Comparison of ENCODE assay signal across 9 mouse cellular contexts in genomic region chr14:31194891-31195513, GRCm38 (mm10). TPM values are rescaled to one million over a fixed set of nuclear protein-coding genes. Genes with fewer than 3 reads are reported as not detected.
DNase-seq lines count a peak whose midpoint lies in the region; ATAC-seq lines count a peak whose summit lies in the region.
"Had no signal": no experiment of that assay in that cellular context is flagged by ENCODE, and none has a peak within 500 bp of the region (broad histone marks: within the 10 kb centered on the region; RNA-seq: fewer than 3 reads in every experiment).

No protein-coding gene starts in this region.

- DNase-seq in embryonic facial prominence, embryonic 10.5 days (ENCODE audit: low spot score): no peak
- DNase-seq in adrenal gland, postnatal 14 days: peak; percentile 89
- peak; percentile 86 for DNase-seq in gastrocnemius, postnatal 25 days
- DNase-seq in kidney, adult 8-10 months: peak; percentile 64 to 74
- DNase-seq in retina, embryonic 14.5 days (ENCODE audit: low spot score): no peak
- DNase-seq in embryo, embryonic 9.5 days (ENCODE audit: extremely low spot score): no peak

- peaks cover 16% of the 10 kb centered on the region for H3K4me1 ChIP-seq in embryonic facial prominence, embryonic 15.5 days
- no peaks in the 10 kb centered on the region for H3K4me1 ChIP-seq in embryonic facial prominence, embryonic 10.5 days

- no peak overlapping the region for H3K9ac ChIP-seq in embryonic facial prominence, embryonic 15.5 days
- H3K9ac ChIP-seq: embryonic facial prominence, embryonic 13.5 days had no signal

- no peak overlapping the region for H3K4me2 ChIP-seq in embryonic facial prominence, embryonic 15.5 days (replicated peaks)
- H3K4me2 ChIP-seq: embryonic facial prominence, embryonic 13.5 days had no signal

- peak overlapping the region; percentile 63; the same call in 1 of the 2 replicates for H3K27ac ChIP-seq in embryonic facial prominence, embryonic 15.5 days (replicated peaks)
- H3K27ac ChIP-seq in embryonic facial prominence, embryonic 10.5 days (replicated peaks): no peak overlapping the region; the same call in 1 of the 2 replicates
- H3K27ac ChIP-seq: embryonic facial prominence, embryonic 13.5 days had no signal

- H3K9me3 ChIP-seq in embryonic facial prominence, embryonic 15.5 days (replicated peaks): no peaks in the 10 kb centered on the region
- H3K9me3 ChIP-seq in embryonic facial prominence, embryonic 10.5 days: no peaks in the 10 kb centered on the region
- H3K9me3 ChIP-seq: embryonic facial prominence, embryonic 13.5 days had no signal

- H3K27me3 ChIP-seq in embryonic facial prominence, embryonic 15.5 days: no peaks in the 10 kb centered on the region
- no peaks in the 10 kb centered on the region for H3K27me3 ChIP-seq in embryonic facial prominence, embryonic 10.5 days (replicated peaks; ENCODE audit: low read depth, poor library complexity, severe bottlenecking)
- H3K27me3 ChIP-seq: embryonic facial prominence, embryonic 13.5 days had no signal

- H3K4me3 ChIP-seq in embryonic facial prominence, embryonic 15.5 days (replicated peaks): no peak overlapping the region
- no peak overlapping the region for H3K4me3 ChIP-seq in embryonic facial prominence, embryonic 10.5 days
- H3K4me3 ChIP-seq: embryonic facial prominence, embryonic 13.5 days had no signal

- WGBS in embryonic facial prominence, embryonic 15.5 days: 66% methylated on average over 14 of the region's 14 CpGs
- WGBS in embryonic facial prominence, embryonic 10.5 days: 88% methylated on average over 14 of the region's 14 CpGs

- H3K36me3 ChIP-seq in embryonic facial prominence, embryonic 15.5 days: peaks cover 83% of the 10 kb centered on the region
- peaks cover 100% of the 10 kb centered on the region for H3K36me3 ChIP-seq in embryonic facial prominence, embryonic 10.5 days (replicated peaks)

- no peak for ATAC-seq in embryonic facial prominence, embryonic 15.5 days (ENCODE audit: insufficient number of reproducible peaks, low FRiP score, low TSS enrichment, low read depth)
- peak; percentile 57 for ATAC-seq in megakaryocyte, adult 5-6 weeks (ENCODE audit: poor library complexity, severe bottlenecking)

RNA-seq across cellular contexts. Expression of gene Tnnc1, which starts 13.1 kb away (rescaled TPM):
- 267 and 372 TPM in 2 replicates for polyA plus RNA-seq in embryonic facial prominence, embryonic 15.5 days (2015; fragmentation: Nextera tagmentation; extraction: Ambion mirVana)
- polyA plus RNA-seq in embryonic facial prominence, embryonic 10.5 days (2016; fragmentation: Nextera tagmentation; extraction: Ambion mirVana): 3.0 and 6.2 TPM in 2 replicates
- total RNA-seq in adrenal gland, postnatal 14 days (2021): 0.67 and 1.3 TPM in 2 replicates
- total RNA-seq in gastrocnemius, postnatal 25 days (2021): 100 to 1,000 TPM; 137 to 627 TPM
- total RNA-seq in megakaryocyte, adult 5-6 weeks (2015): 0.71 TPM in 1 of 2 replicates, not detected in the other
- total RNA-seq in megakaryocyte, adult 5-6 weeks (2017): not detected in 2 replicates

RNA-seq across cellular contexts. Expression of gene Nisch, which starts 21.7 kb away (rescaled TPM):
- 394 and 407 TPM in 2 replicates for polyA plus RNA-seq in embryonic facial prominence, embryonic 15.5 days (2015; fragmentation: Nextera tagmentation; extraction: Ambion mirVana)
- 476 and 493 TPM in 2 replicates for polyA plus RNA-seq in embryonic facial prominence, embryonic 10.5 days (2016; fragmentation: Nextera tagmentation; extraction: Ambion mirVana)
- total RNA-seq in adrenal gland, postnatal 14 days (2021): 269 and 295 TPM in 2 replicates
- total RNA-seq in gastrocnemius, postnatal 25 days (2021): 10 to 100 TPM; 63.7 to 67.7 TPM
- 74.8 and 95.0 TPM in 2 replicates for total RNA-seq in megakaryocyte, adult 5-6 weeks (2015)
- 65.6 and 79.0 TPM in 2 replicates for total RNA-seq in megakaryocyte, adult 5-6 weeks (2017)

RNA-seq across cellular contexts. Expression of gene Sema3g, which starts 22.7 kb away (rescaled TPM):
- polyA plus RNA-seq in embryonic facial prominence, embryonic 15.5 days (2015; fragmentation: Nextera tagmentation; extraction: Ambion mirVana): 1.3 and 1.8 TPM in 2 replicates
- 0.76 and 0.79 TPM in 2 replicates for polyA plus RNA-seq in embryonic facial prominence, embryonic 10.5 days (2016; fragmentation: Nextera tagmentation; extraction: Ambion mirVana)
- 10.9 and 13.9 TPM in 2 replicates for total RNA-seq in adrenal gland, postnatal 14 days (2021)
- total RNA-seq in gastrocnemius, postnatal 25 days (2021): 1 to 10 TPM; 6.0 to 6.1 TPM
- total RNA-seq in megakaryocyte, adult 5-6 weeks (2015): not detected in 2 replicates
- not detected in 2 replicates for total RNA-seq in megakaryocyte, adult 5-6 weeks (2017)

RNA-seq across cellular contexts. Expression of gene Stab1, which starts 26.6 kb away (rescaled TPM):
- 50.6 and 66.2 TPM in 2 replicates for polyA plus RNA-seq in embryonic facial prominence, embryonic 15.5 days (2015; fragmentation: Nextera tagmentation; extraction: Ambion mirVana)
- 21.0 and 22.3 TPM in 2 replicates for polyA plus RNA-seq in embryonic facial prominence, embryonic 10.5 days (2016; fragmentation: Nextera tagmentation; extraction: Ambion mirVana)
- total RNA-seq in adrenal gland, postnatal 14 days (2021): 74.4 and 78.6 TPM in 2 replicates
- total RNA-seq in gastrocnemius, postnatal 25 days (2021): 10 to 100 TPM; 15.8 to 26.6 TPM
- 0.27 TPM in 1 of 2 replicates, not detected in the other for total RNA-seq in megakaryocyte, adult 5-6 weeks (2015)
- total RNA-seq in megakaryocyte, adult 5-6 weeks (2017): 0.40 and 1.0 TPM in 2 replicates

RNA-seq across cellular contexts. Expression of gene Phf7, which starts 56.1 kb away (rescaled TPM):
- polyA plus RNA-seq in embryonic facial prominence, embryonic 15.5 days (2015; fragmentation: Nextera tagmentation; extraction: Ambion mirVana): 10.1 and 12.1 TPM in 2 replicates
- 12.0 and 12.8 TPM in 2 replicates for polyA plus RNA-seq in embryonic facial prominence, embryonic 10.5 days (2016; fragmentation: Nextera tagmentation; extraction: Ambion mirVana)
- 6.8 and 9.6 TPM in 2 replicates for total RNA-seq in adrenal gland, postnatal 14 days (2021)
- 1 to 10 TPM; 5.2 to 6.3 TPM for total RNA-seq in gastrocnemius, postnatal 25 days (2021)
- total RNA-seq in megakaryocyte, adult 5-6 weeks (2015): 12.5 and 14.3 TPM in 2 replicates
- 9.8 and 13.4 TPM in 2 replicates for total RNA-seq in megakaryocyte, adult 5-6 weeks (2017)

Comparison
In these comparisons a context has a peak if more than half of its experiments do, and no peak if none do; other contexts are left out.
1. DNase-seq: peak in adrenal gland, postnatal 14 days (single experiment), gastrocnemius, postnatal 25 days (single experiment) and kidney, adult 8-10 months (2 of 2); none in embryonic facial prominence, embryonic 10.5 days (single experiment), retina, embryonic 14.5 days (single experiment) and embryo, embryonic 9.5 days (single experiment).
2. RNA of gene Tnnc1, which starts 13.1 kb away (total RNA-seq): 137 to 627 TPM in gastrocnemius, postnatal 25 days; 0.71 TPM in megakaryocyte, adult 5-6 weeks and 0.67 to 1.3 TPM in adrenal gland, postnatal 14 days; every median in the first group is over 10 times any median in the second.
3. RNA of gene Sema3g, which starts 22.7 kb away (total RNA-seq): 10.9 to 13.9 TPM in adrenal gland, postnatal 14 days and 6.0 to 6.1 TPM in gastrocnemius, postnatal 25 days; not detected in megakaryocyte, adult 5-6 weeks; every median in the first group is over 4 times any median in the second.